Mouse (Mus musculus) adrenal gland, adult 18-20 months (tissue): ENCODE measurements around the gene Ankrd65. TPM values are rescaled to one million over a fixed set of nuclear protein-coding genes. Genes with fewer than 3 reads are reported as not detected.
"Not testable (repeated sequence)": the region's sequence is repeated elsewhere in the genome, so short reads cannot be mapped to it uniquely, and the experiment has no call there.

Experiments used
- DNase-seq, 2 experiments: peaks; one replicate each; pipeline ENCODE4 v3.0.0; 2021 to 2022; ENCODE audit warnings: low spot score in 2 of 2
- total RNA-seq, 2 experiments: library from RNA; stranded (reverse); gene quantifications; 1 replicate in 1 of 2; 2 replicates in 1 of 2; pipeline ENCODE4 v1.2.3; 2021

Gene Ankrd65
- total RNA-seq, 2 experiments from 2014 or later = not detected

DNA sequence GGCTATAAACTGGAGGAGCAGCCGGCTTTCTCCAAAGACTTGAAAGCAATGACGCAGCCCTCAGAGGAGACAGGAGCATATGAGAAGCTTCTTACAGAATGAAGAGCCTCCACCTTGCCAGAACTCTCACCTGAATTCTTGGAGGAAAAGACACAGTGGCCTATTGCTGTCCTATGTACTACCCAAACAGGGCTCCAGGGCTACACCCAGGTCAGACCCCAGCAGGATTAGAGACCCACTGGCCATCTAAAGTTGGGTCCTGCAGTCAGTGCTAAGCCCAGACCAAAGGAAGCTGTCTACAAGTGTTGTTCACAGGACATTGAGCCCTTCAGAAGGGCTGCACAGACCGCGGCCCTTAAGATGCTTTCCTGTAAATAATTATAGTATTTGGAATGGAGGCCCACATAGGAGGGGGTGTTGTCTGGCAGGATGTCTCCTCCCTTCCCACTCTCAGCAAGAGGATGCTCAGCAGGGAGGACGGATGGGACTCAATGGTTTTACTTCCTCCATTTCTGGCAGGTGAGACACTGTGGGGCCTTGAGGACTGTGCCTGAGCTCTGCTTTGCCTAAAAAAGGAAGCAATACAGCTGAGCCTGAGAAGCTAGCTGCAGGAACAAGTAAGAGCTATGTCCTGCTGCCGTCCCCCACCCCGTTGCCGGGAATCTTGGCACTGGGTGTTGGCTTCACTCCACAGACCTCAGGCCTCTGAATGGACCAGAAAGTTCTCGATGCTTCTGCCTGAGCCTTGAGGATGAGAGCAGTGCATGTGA, 15.1 kb upstream of the Ankrd65 start:
- peak in 1 of 2 experiments; percentile 33 for DNase-seq

- DNase-seq = peak in 1 of 2 experiments; percentile 39
Observed at GRCm38 (mm10) chr4:155775855-155776254, 14.4 kb upstream of the Ankrd65 start.

DNA sequence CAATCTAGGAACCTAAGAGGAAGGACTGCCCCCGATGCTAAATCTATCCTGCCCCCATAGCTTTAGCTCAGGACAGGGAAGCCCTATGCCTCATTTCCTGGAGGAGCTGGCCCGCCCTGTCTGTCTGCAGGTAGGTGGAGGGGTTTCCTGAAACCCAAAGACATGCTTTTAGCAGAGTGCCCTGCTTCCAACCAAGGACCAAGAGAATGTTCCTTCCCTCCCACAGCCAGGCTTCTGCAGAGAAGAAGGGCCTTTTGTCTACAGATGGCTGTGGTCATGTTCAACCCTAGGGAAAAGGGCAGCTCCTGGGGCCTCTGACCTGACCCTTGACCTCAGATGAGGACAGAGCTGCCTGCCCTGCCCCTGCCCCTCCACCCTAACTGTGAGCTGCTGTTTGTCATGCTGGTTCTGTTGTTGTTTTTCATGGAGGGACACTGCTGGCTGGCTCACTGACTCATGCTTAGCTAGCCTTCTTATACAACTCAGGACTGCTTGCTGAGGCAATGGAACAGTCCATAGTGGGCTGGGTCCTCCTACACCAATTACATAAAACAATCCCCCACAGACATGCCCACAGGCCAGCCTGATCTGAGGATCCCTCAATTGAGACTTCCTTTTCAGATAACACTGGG, 13.4 kb upstream of the Ankrd65 start:
- DNase-seq = no peak

DNA sequence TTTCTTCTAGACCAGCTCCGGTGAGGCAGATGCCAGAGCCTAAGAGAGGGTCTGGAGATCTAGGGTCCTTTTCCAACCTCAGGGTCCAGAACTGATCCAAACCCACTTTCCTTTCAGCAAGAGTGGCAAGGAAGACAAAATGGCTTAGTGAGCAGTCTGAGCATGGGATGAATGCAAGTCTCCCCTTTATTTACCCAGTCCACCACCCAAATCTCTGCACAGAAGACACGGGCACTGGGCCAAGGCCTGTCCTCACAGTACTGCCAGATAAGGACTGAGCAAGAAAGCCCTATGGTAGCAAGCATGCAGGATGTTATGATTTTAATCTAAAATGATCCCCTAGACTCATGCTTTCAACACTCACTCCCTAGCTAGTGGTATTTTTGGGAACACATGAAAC, 12.4 kb upstream of the Ankrd65 start:
- DNase-seq = no peak

GRCm38 (mm10) chr4:155779498-155779897, 10.7 kb upstream of the Ankrd65 start:
- no peak for DNase-seq

- DNase-seq = no peak
Observed at GRCm38 (mm10) chr4:155780895-155781294, 9.3 kb upstream of the Ankrd65 start.

- no peak for DNase-seq
Observed at GRCm38 (mm10) chr4:155783486-155784080, 6.7 kb upstream of the Ankrd65 start.

DNA sequence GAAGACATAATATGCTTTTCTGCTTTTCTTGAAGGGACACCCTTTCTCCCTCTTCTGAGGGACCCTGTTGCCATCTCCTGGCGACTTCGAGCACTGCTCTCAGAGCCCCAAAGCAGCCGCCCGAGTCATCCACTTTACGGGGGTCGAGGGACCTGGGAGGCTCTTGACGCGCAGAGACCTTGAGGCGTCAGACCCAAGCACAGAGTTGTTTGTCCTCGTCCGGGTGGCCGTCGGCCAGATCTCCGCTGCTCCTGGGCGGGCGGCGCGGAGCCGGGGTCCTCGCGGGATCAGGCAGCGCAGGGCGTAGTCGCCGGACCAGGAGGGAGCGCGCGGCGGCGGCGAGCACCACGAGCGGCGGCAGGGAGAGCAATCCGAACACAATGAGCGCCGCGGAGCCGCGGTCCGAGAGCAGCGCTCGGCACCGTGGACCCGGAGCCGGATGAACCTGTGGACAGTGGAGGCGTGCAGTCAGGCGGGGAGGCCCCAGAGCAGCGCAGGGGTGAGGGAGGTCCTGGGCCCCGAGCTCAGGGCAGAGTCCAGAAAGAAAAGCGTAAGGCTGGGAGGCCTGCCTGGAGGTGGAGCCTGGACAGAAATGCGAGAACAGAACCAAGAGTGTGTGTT, 6.0 kb upstream of the Ankrd65 start:
- DNase-seq = peak; percentile 68 to 74

DNA sequence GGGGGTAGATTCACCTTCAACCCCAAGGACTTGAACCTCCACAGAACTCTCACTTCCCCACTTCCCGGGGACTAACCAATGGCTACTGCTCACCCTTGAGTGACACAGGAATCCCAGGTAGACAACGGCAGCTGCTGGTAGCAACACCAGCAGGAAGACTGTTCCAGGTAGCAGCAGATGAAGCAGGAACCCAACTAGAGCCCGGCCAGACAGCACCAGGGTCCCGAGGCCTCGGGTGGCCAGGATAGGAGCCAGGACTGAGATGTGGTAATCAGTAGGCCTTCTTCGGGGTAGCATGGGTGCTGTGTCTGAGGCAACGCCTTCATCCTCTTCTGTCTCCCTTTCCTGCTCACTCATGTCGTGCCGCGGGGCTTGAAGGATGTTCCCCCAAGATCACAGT, 5.0 kb upstream of the Ankrd65 start:
- DNase-seq = no peak

- no peak for DNase-seq
Observed at GRCm38 (mm10) chr4:155785819-155786218, 4.4 kb upstream of the Ankrd65 start, which contains the start of gene Tmem88b. Gene Tmem88b (minus strand): TSS chr4:155785874.

DNA sequence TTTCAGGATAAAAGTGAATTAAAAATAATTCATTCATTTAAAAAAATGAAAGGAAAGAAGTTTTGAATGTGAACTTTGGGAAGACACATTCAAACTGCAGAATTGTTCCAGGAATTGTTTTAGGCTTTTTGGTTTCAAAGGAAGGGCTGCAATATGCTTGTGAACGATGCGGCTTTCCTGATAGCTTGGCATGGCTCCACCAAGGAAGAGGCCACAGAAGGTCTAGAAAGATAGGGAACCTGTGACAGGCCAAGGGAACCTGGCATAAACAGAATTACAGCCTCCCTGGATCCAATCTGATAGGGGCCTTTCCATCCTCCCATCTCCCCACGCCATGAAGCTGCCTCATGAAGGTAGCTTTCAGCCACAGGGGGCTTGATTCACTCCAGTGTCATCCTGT, 1.9 kb upstream of the Ankrd65 start:
- no peak for DNase-seq

DNA sequence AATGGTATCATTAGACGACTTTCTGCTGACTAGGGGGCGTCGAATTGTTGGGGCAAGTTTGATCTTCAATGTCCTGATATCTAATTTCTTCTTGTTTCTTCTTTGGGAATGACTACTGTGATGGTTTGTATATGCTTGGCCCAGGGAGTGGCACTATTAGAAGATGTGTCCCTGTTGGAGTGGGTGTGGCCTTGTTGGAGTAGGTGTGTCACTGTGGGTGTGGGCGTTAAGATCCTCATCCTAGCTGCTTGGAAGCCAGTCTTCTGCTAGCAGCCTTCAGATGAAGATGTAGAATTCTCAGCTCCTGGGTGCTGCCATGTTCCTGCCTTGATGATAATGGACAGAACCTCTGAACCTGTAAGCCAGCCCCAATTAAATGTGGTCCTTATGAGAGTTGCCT, 1.4 kb upstream of the Ankrd65 start:
- not testable (repeated sequence) for DNase-seq

- no peak for DNase-seq
Observed at GRCm38 (mm10) chr4:155790650-155791161, 467 bp downstream of the Ankrd65 start.

- DNase-seq = no peak
Observed at GRCm38 (mm10) chr4:155791240-155791933, 1.1 kb downstream of the Ankrd65 start.

DNA sequence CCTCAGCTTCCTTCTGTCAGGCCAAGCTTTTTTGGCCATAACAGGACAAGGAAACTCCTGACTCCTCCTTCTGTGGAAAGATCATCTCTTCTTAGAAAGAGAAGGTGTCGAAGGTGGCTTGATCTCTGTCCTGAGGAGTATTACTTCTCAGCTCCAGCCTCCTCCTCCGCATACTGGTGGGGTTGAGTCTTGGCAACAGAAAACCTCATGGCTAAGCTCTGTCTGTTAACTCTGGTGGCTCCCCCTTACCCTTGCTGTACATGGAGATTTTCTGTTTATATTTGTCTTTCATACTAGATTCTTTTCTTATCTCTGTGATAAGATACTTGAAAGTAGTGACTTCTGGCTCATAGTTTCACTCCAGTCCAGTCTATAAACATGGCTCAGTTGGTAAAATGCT, 3.5 kb downstream of the Ankrd65 start:
- DNase-seq = no peak

DNA sequence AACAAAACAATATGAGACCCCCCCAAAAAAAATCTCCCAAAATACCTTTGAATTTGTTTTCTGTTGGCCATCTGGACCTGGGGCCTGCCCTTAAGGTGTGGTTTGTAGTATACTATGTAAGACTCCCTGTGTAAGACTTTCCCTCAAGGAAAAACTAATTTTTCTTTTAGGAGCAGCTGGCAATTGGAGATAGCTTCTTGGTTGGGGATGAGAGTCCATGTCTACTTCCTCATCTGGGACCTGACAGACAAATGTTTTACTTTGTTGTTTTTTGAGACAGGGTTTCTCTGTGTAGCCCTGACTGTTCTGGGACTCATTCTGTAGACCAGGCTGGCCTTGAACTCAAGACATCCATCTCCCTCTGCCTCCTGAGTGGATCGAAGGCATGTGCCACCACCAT, 11.8 kb downstream of the Ankrd65 start:
- no peak for DNase-seq

DNA sequence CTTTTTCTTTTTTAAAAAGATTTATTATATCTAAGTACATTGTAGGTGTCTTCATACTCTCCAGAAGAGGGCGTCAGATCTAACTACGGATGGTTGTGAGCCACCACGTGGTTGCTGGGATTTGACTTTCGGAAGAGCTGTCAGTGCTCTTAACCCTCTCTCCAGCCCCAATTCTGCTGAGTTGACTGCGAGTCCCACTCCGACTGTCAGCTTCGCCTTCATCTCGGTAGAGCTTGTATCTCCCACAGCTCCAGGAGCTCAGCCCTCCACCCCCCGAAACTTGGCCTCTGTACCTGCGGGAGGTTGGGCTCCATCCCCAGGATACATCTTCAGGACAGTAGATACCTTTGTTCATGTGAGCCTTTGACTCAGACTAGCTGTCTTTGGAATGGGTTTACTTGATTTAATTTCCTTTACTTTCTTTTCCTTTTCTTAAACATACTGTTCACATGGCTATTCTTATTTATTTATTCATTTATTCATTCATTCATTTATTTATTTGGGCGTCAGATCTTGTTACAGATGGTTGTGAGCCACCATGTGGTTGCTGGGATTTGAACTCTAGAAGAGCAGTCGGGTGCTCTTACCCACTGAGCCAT, 12.6 kb downstream of the Ankrd65 start, which contains the start of gene Mrpl20:
Mrpl20 (plus strand) TSS at position 138 of the 599 bp plus-strand sequence.
- DNase-seq = no peak

GRCm38 (mm10) chr4:155803340-155804041, 13.3 kb downstream of the Ankrd65 start:
- DNase-seq = peak; percentile 97 to 98

GRCm38 (mm10) chr4:155807841-155808240, 17.6 kb downstream of the Ankrd65 start:
- no peak for DNase-seq
